Mouse (Mus musculus): ENCODE data around the gene Crabp2. TPM values are rescaled to one million over a fixed set of nuclear protein-coding genes. Genes with fewer than 3 reads are reported as not detected.

Crabp2 gene
- total and polyA plus RNA-seq, 2 experiments from 2014 or later: 0.37 to 0.53 TPM

DNA sequence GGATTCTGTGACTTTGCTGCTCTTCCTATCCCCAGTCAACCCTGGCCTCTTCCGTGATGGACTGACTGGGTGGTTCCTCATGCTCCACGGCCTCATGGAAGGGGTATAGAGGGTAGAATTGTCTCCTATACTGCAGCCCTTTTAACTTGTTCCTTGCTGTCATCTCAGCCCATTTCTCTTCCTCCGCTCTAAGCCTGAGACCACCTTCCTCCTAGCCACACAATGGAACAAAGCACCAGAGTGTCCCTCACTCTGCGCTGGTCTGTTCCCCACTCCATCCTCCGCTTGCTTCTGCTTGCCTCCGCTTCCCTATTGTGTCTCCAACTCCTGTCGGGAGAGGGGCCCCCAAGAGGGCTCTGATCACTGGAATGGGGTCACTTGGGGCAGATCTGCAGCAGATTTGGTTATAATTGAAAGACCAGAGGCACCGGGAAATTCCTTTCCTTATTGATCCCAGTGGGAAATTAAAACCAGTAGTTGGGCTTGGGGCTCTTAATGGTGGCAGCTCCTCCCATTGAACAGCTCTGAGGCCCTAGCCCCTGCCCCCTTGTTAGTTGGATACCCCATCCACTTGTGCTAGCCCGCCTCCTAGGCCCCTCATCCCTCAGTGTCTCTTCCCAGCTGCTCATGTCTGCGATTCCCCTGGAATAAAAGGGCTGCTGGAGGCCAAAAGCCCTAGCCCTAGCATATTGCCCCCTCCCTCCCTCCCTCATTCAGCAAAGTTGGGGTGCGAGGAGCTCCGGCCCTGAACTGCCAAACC lies 2.5 kb upstream of the Crabp2 start:
- peaks cover 10% of the 10 kb centered on the region for H3K4me1 ChIP-seq (ENCODE audit: control insufficient read depth, insufficient read depth)
- H3K27me3 ChIP-seq (ENCODE audit: control insufficient read depth, insufficient read depth, low read length): peaks cover 48% of the 10 kb centered on the region

DNA sequence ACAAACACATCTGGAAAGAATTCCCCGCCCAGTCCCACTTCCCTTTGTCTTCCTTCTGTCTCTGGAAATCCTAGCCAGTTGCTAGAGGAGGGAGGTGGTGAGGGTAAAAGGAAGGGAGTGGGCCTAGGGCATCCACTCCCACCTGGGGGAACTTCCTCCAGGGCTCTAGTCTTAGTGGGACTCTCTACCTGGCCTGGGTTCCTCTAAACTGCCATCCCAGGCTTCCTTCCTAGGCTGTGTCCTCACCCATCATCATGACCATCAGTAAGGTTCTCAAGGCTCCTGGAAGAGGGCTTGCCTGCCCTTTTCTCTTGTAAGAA lies 2.0 kb upstream of the Crabp2 start:
- peaks cover 10% of the 10 kb centered on the region for H3K4me1 ChIP-seq (ENCODE audit: control insufficient read depth, insufficient read depth)
- ATAC-seq (ENCODE audit: insufficient read depth, low read depth) (no peak), DNase-seq (ENCODE audit: low spot score) (no peak)
- peaks cover 12% of the 10 kb centered on the region for H3K36me3 ChIP-seq (replicated peaks; ENCODE audit: control insufficient read depth, insufficient read depth, low read length)
- WGBS: 44% methylated on average over 1 of the region's 1 CpGs
- H3K27me3 ChIP-seq (ENCODE audit: control insufficient read depth, insufficient read depth, low read length): peaks cover 53% of the 10 kb centered on the region
- H3K9me3 ChIP-seq (replicated peaks; ENCODE audit: control insufficient read depth, low read length): no peaks in the 10 kb centered on the region
- H3K4me2 ChIP-seq (ENCODE audit: low read depth, low read length): no peak overlapping the region
- TF ChIP-seq EP300 (IDR thresholded peaks at IDR 0.05; ENCODE audit: low read depth): no peak
- no peak for TF ChIP-seq CTCF (IDR thresholded peaks at IDR 0.05; ENCODE audit: low read depth)
- H3K9ac ChIP-seq (replicated peaks; ENCODE audit: low read depth, low read length): no peak overlapping the region
- H3K4me3 ChIP-seq (ENCODE audit: low read depth, low read length): no peak overlapping the region
- H3K27ac ChIP-seq (ENCODE audit: low read depth): no peak overlapping the region

More for the DNA sequence above, 2.5 kb upstream of the Crabp2 start:
- no peak overlapping the region for H3K9ac ChIP-seq (replicated peaks; ENCODE audit: low read depth, low read length)
- peaks cover 17% of the 10 kb centered on the region for H3K36me3 ChIP-seq (replicated peaks; ENCODE audit: control insufficient read depth, insufficient read depth, low read length)
- H3K27ac ChIP-seq (ENCODE audit: low read depth): no peak overlapping the region
- 36% methylated on average over 12 of the region's 12 CpGs for WGBS
- H3K9me3 ChIP-seq (replicated peaks; ENCODE audit: control insufficient read depth, low read length): no peaks in the 10 kb centered on the region
- H3K4me3 ChIP-seq (ENCODE audit: low read depth, low read length): no peak overlapping the region
- TF ChIP-seq EP300 (IDR thresholded peaks at IDR 0.05; ENCODE audit: low read depth) (no peak), CTCF (IDR thresholded peaks at IDR 0.05; ENCODE audit: low read depth) (no peak)
- H3K4me2 ChIP-seq (ENCODE audit: low read depth, low read length): no peak overlapping the region
- ATAC-seq (ENCODE audit: insufficient read depth, low read depth): no peak
- no peak for DNase-seq (ENCODE audit: low spot score)

DNA sequence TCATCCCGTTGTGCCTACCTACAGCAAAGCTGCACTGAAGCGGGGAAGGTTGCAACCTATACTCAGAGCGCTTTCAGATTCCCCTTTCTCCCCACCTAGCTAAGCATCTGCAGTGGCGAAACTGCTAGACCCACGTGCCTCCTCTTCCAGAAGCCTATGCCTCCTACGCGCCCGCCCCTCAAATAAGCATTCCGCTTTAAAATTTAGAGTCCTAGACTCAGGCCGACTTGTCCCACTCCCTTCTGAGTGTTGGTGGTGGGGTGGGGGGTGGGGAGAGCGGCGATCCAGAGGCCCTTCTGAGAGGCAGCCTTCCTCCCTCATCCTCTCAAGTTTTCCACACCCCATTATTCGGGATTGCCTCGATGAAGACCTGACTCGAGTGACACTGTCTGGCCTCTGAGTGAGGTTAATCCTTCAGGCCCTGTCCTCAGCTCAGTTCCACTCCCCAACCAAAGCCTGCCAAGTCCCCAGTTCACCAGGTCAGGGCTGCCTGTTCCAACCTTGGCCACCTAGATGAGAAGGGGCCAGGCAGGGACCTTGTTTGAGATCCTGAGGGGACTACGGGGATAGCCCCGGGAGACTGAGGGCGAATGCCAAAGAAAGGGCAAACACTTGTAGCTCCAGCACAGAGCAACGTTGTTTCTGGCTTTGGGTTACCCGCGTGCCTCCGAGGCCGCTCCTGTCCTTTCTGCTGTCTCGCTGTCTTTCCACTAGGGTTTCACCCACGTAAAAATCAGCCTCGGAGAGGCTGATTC lies 1.2 kb upstream of the Crabp2 start:
- peaks cover 10% of the 10 kb centered on the region for H3K4me1 ChIP-seq (ENCODE audit: control insufficient read depth, insufficient read depth)
- H3K9ac ChIP-seq (replicated peaks; ENCODE audit: low read depth, low read length): 0 out of 2 replicates have a peak overlapping the region, but pooled peaks have one; percentile 35
- no peak for ATAC-seq (ENCODE audit: insufficient read depth, low read depth)
- peak overlapping the region; percentile 52 for H3K4me2 ChIP-seq (ENCODE audit: low read depth, low read length)
- no peak overlapping the region for H3K27ac ChIP-seq (ENCODE audit: low read depth)
- 6% methylated on average over 26 of the region's 26 CpGs for WGBS
- TF ChIP-seq CTCF (IDR thresholded peaks at IDR 0.05; ENCODE audit: low read depth) (no peak), EP300 (IDR thresholded peaks at IDR 0.05; ENCODE audit: low read depth) (no peak)
- H3K4me3 ChIP-seq (ENCODE audit: low read depth, low read length): peak overlapping the region; percentile 32
- peaks cover 4% of the 10 kb centered on the region for H3K36me3 ChIP-seq (replicated peaks; ENCODE audit: control insufficient read depth, insufficient read depth, low read length)
- peaks cover 60% of the 10 kb centered on the region for H3K27me3 ChIP-seq (ENCODE audit: control insufficient read depth, insufficient read depth, low read length)
- H3K9me3 ChIP-seq (replicated peaks; ENCODE audit: control insufficient read depth, low read length): no peaks in the 10 kb centered on the region
- DNase-seq (ENCODE audit: low spot score): no peak

DNA sequence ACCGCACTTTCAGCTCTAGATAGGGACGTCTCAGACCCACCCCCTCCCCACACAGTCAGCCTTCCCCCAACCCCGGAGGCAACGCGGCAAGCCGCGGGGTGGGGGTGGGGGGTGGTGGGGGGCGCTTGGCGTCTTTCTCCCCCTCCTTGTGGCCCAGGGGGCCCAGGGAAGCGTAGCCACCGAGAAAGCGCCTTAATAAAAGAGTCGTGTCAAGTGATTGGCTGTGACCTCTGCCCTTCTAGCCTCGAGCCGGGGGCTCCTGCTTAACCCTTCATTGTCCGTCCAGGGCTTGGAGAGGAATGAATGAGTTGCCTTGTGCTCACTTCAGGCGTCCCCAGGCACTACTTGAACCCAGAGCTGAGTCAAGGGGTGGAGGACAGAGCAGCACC lies 661 bp upstream of the Crabp2 start:
- Histone ChIP-seq H3K27ac (ENCODE audit: low read depth) (no peak overlapping the region), H3K4me1 (ENCODE audit: control insufficient read depth, insufficient read depth) (peaks cover 10% of the 10 kb centered on the region), H3K4me2 (ENCODE audit: low read depth, low read length) (peak overlapping the region; percentile 52), H3K9ac (replicated peaks; ENCODE audit: low read depth, low read length) (0 out of 2 replicates have a peak overlapping the region, but pooled peaks have one; percentile 35), H3K36me3 (replicated peaks; ENCODE audit: control insufficient read depth, insufficient read depth, low read length) (no peaks in the 10 kb centered on the region), H3K9me3 (replicated peaks; ENCODE audit: control insufficient read depth, low read length) (no peaks in the 10 kb centered on the region), H3K27me3 (ENCODE audit: control insufficient read depth, insufficient read depth, low read length) (peaks cover 66% of the 10 kb centered on the region), H3K4me3 (ENCODE audit: low read depth, low read length) (peak overlapping the region; percentile 32)
- DNase-seq (ENCODE audit: low spot score) (no peak), ATAC-seq (ENCODE audit: insufficient read depth, low read depth) (no peak)
- no peak for TF ChIP-seq EP300 (IDR thresholded peaks at IDR 0.05; ENCODE audit: low read depth)
- no peak for TF ChIP-seq CTCF (IDR thresholded peaks at IDR 0.05; ENCODE audit: low read depth)
- WGBS: 2% methylated on average over 17 of the region's 17 CpGs

DNA sequence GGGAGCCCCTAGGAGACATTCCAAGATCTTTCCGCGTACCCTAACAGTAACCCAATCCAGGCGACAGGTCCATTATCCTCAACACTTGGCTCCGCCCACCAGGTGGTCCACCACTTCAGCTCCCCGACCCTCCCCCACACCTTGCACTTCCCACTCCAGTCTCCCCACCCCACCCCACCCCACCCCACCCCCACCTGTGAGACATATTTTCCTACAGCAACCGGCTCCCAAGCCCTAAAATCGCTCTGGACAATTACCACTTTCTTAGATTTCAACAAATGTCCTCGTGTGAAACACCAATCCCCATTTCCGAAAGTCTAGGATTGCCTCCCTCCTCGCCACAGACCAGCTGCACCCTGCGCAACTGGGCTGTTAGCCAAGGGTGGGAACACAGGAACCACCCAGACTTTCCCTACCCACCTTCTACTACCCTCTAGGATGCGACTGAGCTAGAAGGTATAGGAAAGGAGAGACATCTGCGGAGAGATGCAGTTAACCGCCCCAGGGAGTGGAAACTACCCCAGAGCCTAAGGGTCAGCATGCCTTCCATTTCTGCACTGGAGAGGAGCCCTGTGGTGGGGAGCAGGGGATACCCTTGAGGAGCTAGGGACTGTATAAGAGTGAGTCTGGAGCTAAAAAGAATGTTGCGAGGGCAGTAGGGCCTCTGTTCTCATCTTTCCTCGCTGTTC lies 944 bp downstream of the Crabp2 start:
- Histone ChIP-seq H3K9ac (replicated peaks; ENCODE audit: low read depth, low read length) (no peak overlapping the region), H3K36me3 (replicated peaks; ENCODE audit: control insufficient read depth, insufficient read depth, low read length) (no peaks in the 10 kb centered on the region), H3K4me2 (ENCODE audit: low read depth, low read length) (no peak overlapping the region), H3K4me3 (ENCODE audit: low read depth, low read length) (no peak overlapping the region), H3K9me3 (replicated peaks; ENCODE audit: control insufficient read depth, low read length) (no peaks in the 10 kb centered on the region), H3K27ac (ENCODE audit: low read depth) (no peak overlapping the region), H3K27me3 (ENCODE audit: control insufficient read depth, insufficient read depth, low read length) (peaks cover 73% of the 10 kb centered on the region), H3K4me1 (ENCODE audit: control insufficient read depth, insufficient read depth) (peaks cover 10% of the 10 kb centered on the region)
- TF ChIP-seq EP300 (IDR thresholded peaks at IDR 0.05; ENCODE audit: low read depth): no peak
- TF ChIP-seq CTCF (IDR thresholded peaks at IDR 0.05; ENCODE audit: low read depth): no peak
- no peak for ATAC-seq (ENCODE audit: insufficient read depth, low read depth)
- DNase-seq (ENCODE audit: low spot score): no peak
- 23% methylated on average over 16 of the region's 16 CpGs for WGBS

Data from heart, postnatal 0 days (tissue).